Mouse (Mus musculus): ENCODE measurements around the gene Gm28048. TPM values are rescaled to one million over a fixed set of nuclear protein-coding genes. Genes with fewer than 3 reads are reported as not detected.

Gm28048 gene
- polyA plus RNA-seq (2015; fragmentation: Nextera tagmentation; extraction: Ambion mirVana) = 28.3 and 56.9 TPM in 2 replicates

DNA sequence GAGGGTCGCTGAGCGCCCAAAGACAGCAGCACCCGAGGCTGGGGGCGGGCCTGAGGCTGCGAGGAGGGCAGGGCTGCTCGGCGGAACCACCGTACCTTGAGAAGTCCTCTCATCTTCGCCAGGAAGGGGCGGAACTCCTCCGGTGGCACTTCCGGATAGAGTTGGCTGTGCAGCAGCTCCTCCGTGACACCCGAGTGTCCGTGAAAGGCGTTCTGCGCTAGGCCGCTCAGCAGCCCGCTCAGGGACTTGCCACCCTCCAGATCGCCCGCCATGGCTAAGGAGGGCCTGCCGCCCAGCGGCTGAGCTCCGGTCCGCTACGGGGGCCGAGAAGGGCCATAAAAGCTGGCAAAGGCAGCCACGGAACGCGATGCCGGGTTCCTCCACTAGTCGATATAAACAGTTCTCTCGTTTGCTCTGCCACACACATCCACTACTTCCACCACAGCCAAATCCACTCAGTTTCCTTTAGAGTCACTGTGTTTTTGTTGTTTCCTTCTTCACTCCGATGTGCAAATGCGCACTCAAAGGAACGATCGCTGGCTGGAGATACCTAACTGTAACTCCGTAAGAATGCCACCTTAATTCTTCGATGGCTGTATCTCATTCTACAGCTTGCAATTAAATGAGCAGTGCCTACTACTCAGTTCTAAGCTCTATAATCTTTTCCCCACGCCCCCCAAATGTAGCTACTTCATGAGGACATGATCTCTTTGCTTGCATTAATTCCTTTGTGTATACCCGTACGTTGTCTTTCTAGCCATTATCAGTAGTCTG is at the start of gene Gm28048, which contains the start of gene Commd1:
Gene Gm28048 (minus strand): TSS at position 107 of the 774 bp plus-strand sequence.
Gene Commd1 (minus strand): TSS at position 399 of the 774 bp plus-strand sequence.

DNA sequence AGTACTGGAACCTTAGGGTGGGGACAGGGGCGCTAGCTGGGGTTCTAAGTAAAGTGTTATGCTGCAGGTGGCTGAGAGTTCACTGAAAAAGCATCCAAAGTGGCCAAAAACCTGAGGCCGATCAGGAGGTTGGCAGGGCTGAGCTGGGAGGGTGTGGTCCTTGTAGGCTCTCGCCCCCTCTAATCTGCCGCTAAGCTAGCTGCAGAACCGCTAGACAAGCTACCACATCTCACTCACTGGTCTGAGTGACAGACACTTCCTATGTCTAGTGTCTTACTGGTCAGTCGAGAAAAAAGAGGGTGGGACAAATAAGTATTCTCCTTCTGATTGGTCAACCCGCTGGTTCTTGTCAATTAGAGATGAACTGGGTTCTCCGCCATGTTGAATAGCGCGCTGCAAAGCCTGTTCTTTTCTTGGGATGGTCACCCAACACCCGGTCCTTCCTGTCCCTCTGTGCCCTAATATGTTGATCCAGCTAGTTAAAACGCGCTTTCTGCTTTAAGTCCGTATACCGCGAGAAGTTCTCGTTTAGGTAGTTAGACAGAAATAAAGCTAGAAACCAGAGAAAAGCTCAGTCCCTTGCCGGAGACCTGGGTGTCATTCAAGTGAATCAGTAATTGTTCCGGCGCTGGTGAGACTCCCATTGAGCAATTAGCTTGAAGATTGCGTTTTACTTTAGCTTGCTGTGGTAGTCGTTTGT is 25.7 kb upstream of the Gm28048 start, which contains the start of gene Fam161a:
Gene Fam161a (plus strand): TSS at position 51 of the 700 bp plus-strand sequence.

DNA sequence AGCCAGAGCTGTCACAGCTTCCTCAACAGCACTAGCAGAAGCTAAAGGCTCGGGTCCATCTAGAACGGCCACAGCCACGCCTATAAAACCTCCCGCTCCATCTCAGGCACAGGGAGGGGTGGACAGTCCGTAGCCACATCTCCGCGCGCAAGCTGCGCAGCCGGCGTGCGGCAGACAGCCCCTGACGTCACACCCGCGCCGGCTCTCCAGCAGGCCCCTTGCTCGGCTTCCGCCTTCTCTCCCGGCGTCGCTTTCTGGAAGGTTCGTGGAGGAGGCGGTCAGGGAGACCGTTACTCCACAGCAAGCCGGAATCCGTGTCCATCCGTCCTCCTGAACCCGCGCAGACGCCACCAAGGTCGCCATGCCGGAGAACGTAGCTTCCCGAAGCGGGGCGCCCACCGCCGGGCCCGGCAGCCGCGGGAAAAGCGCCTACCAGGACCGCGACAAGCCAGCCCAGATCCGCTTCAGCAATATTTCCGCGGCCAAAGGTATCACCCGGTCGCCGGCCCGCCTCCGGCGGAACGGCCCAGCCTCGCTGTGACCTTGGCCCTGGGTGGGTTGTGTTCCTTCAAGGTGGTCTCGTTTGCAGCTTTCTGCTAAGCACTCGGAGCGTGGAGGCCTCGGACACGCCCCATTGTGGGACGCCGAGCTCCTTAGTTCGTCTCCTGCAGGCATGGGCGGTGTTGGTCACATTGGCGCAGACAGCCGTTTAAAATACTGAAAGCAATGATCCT is 8.7 kb upstream of the Gm28048 start, which contains the start of gene Cct4:
Gene Cct4 (plus strand): TSS at position 127 of the 734 bp plus-strand sequence.

DNA sequence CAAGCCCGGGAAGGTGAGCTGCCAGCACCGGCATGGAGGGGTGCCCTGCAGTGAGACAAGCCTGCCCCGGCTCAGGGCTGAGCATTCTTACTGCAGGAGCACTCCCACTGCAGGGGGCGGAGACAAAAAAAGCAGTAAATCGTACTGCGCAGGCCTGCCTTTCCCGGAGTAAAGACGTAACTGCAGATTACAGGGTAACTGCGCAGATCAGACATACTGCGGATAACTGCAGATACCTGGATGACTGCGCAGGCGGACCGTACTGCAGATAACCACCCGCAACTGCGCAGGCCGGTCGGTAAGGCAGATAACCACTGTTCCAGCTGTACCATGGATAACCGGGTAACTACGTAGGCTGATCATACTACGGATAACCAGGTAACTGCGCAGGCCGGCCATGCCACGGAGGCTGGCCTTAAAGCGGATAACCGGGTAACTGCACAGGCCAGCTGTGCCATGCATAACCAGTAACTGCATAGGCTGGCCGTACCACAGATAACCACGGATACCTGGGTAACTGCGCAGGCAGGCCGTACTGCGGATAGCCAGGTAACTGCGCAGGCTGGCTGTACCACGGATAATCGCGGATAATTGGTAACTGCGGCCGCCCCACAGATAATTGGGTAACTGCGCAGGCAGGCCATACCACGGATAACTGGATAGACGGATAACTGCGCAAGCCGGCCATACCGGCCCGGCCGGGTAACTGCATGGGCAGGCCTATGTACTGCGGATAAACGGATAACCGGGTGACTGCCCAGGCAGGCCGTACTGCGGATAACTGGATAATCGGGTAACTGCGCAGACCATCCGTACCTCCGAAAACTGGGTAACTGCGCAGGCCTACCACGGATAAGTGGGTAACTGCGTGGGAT is 9.8 kb downstream of the Gm28048 start, which contains the start of gene Zrsr1:
Gene Zrsr1 (plus strand): TSS at position 171 of the 875 bp plus-strand sequence.

DNA sequence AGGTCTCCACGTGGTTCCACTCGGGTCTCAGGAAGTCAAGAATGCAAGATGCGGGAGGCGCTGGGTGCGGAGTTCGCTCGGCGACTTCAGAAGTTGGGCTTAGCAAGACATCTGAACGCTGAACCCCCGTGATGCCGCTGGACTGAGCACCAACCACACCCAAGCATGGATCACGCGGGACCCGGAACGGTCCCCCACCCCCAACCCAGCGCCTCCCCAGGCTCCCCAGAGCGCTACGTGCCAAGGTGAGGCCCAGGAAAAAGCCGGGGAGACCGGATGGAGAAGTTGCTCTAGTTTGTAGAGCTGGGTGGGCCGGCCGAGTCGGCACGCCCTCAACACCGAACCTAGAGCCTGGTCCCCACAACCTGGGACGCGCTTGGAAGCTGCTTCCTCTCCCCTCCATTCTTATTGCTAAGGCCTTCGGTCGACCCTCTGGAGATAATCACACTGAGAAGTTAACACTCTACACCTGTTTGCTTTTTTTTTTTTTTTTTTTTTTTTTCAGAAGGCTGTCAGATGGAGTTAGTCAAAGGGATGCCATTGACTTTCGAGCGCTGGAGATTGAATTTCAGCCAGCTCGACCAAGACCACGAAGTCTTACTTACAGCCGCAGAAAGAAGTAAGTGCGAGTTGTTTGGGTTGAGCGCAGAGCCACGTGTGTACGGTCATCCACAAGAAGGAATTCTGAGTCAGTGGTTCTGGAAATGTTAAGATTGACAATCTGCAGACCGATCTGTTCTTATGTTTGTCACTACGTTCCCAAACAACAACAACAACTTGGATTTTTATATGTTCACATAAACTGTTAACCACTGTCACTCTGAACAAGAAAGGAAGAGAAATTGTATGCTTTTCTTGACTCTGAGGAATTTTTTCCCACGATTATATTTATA is 121.3 kb downstream of the Gm28048 start, which contains the start of gene B3gnt2:
Gene B3gnt2 (minus strand): TSS at position 627 of the 893 bp plus-strand sequence.

Other genes starting within 250 kb of the Gm28048 start
- gene B3gnt2, start 121.1 kb downstream of the Gm28048 start, polyA plus RNA-seq (2015; fragmentation: Nextera tagmentation; extraction: Ambion mirVana) = 18.4 and 32.1 TPM in 2 replicates
- 5.7 and 6.2 TPM in 2 replicates for gene Zrsr1, start 10.1 kb downstream of the Gm28048 start, polyA plus RNA-seq (2015; fragmentation: Nextera tagmentation; extraction: Ambion mirVana)
- gene Commd1, start 292 bp upstream of the Gm28048 start, polyA plus RNA-seq (2015; fragmentation: Nextera tagmentation; extraction: Ambion mirVana) = 352 and 501 TPM in 2 replicates
- gene Cct4, start 8.4 kb upstream of the Gm28048 start, polyA plus RNA-seq (2015; fragmentation: Nextera tagmentation; extraction: Ambion mirVana) = 160 and 182 TPM in 2 replicates
- 11.3 and 20.8 TPM in 2 replicates for gene Fam161a, start 25.4 kb upstream of the Gm28048 start, polyA plus RNA-seq (2015; fragmentation: Nextera tagmentation; extraction: Ambion mirVana)

Data from adrenal gland, postnatal 0 days (tissue).